Mouse (Mus musculus): ENCODE measurements around the gene Ube2q2.
"Not testable (repeated sequence)": the region's sequence is repeated elsewhere in the genome, so short reads cannot be mapped to it uniquely, and the experiment has no call there.

Ube2q2 gene

GRCm38 (mm10) chr9:55240852-55241251 is 92.2 kb downstream of the Ube2q2 start:
- no peak for DNase-seq (ENCODE audit: low spot score in 2 of 2)

- no peak for DNase-seq (ENCODE audit: low spot score in 2 of 2)
Measured at GRCm38 (mm10) chr9:55241863-55242685, 93.4 kb downstream of the Ube2q2 start.

GRCm38 (mm10) chr9:55243280-55243679 is 94.6 kb downstream of the Ube2q2 start:
- DNase-seq (ENCODE audit: low spot score in 2 of 2) = no peak

GRCm38 (mm10) chr9:55244079-55244478 is 95.4 kb downstream of the Ube2q2 start:
- DNase-seq (ENCODE audit: low spot score in 2 of 2) = no peak

GRCm38 (mm10) chr9:55245057-55245750 is 96.5 kb downstream of the Ube2q2 start:
- DNase-seq (ENCODE audit: low spot score in 2 of 2) = not testable (repeated sequence)

GRCm38 (mm10) chr9:55246440-55246839 is 97.8 kb downstream of the Ube2q2 start:
- DNase-seq (ENCODE audit: low spot score in 2 of 2) = no peak

- DNase-seq (ENCODE audit: low spot score in 2 of 2) = no peak
Measured at GRCm38 (mm10) chr9:55246918-55247317, 98.3 kb downstream of the Ube2q2 start.

GRCm38 (mm10) chr9:55248465-55248864 is 99.8 kb downstream of the Ube2q2 start:
- no peak for DNase-seq (ENCODE audit: low spot score in 2 of 2)

GRCm38 (mm10) chr9:55250595-55251247 is 102.1 kb downstream of the Ube2q2 start:
- no peak for DNase-seq (ENCODE audit: low spot score in 2 of 2)

- DNase-seq (ENCODE audit: low spot score in 2 of 2) = not testable (repeated sequence)
Measured at GRCm38 (mm10) chr9:55252097-55252496, 103.4 kb downstream of the Ube2q2 start.

GRCm38 (mm10) chr9:55253849-55254248 is 105.2 kb downstream of the Ube2q2 start:
- no peak for DNase-seq (ENCODE audit: low spot score in 2 of 2)

GRCm38 (mm10) chr9:55255056-55255455 is 106.4 kb downstream of the Ube2q2 start:
- DNase-seq (ENCODE audit: low spot score in 2 of 2) = no peak

GRCm38 (mm10) chr9:55255604-55256003 is 107.0 kb downstream of the Ube2q2 start:
- DNase-seq (ENCODE audit: low spot score in 2 of 2) = no peak

- no peak for DNase-seq (ENCODE audit: low spot score in 2 of 2)
Measured at GRCm38 (mm10) chr9:55257105-55257504, 108.5 kb downstream of the Ube2q2 start.
